Mouse (Mus musculus) intestine, postnatal 0 days (tissue): ENCODE results near the gene Chmp2b. TPM values are rescaled to one million over a fixed set of nuclear protein-coding genes. Genes with fewer than 3 reads are reported as not detected.

Experiments
- ATAC-seq: fragments of 200-750 bp; cut with Nextera tagmentation; 2 replicates; pipeline ENCODE4 v1.8.0; 2017; ENCODE audit warnings: mild to moderate bottlenecking, moderate TSS enrichment, moderate library complexity
- H3K27ac ChIP-seq: fragments of 300-500 bp; sonication (generic); 2 replicates; pipeline ENCODE4 v1.5.1; 2014; ENCODE audit warnings: mild to moderate bottlenecking, low read depth, low read length, moderate library complexity
- H3K27me3 ChIP-seq: fragments of 300-500 bp; sonication (generic); replicated peaks from 2 replicates; pipeline ENCODE4 v1.6.1; 2014; ENCODE audit warnings: low read length, mixed read lengths; ENCODE audit not compliant: control insufficient read depth, insufficient read depth
- H3K36me3 ChIP-seq: fragments of 300-500 bp; sonication (generic); 2 replicates; pipeline ENCODE4 v1.6.1; 2014; ENCODE audit warnings: mild to moderate bottlenecking, moderate library complexity; ENCODE audit not compliant: control insufficient read depth, insufficient read depth
- H3K4me1 ChIP-seq: fragments of 300-500 bp; sonication (generic); replicated peaks from 2 replicates; pipeline ENCODE4 v1.6.1; 2014; ENCODE audit warnings: antibody characterized with exemption, low read length, mixed read lengths; ENCODE audit not compliant: control insufficient read depth, insufficient read depth
- H3K4me2 ChIP-seq: fragments of 300-500 bp; sonication (generic); replicated peaks from 2 replicates; pipeline ENCODE4 v1.6.1; 2014; ENCODE audit warnings: low read depth, mild to moderate bottlenecking, moderate library complexity
- H3K4me3 ChIP-seq: fragments of 300-500 bp; sonication (generic); 2 replicates; pipeline ENCODE4 v1.5.1; 2014; ENCODE audit warnings: low read depth, low read length
- H3K9ac ChIP-seq: fragments of 300-500 bp; sonication (generic); 2 replicates; pipeline ENCODE4 v1.6.1; 2014; ENCODE audit warnings: mild to moderate bottlenecking, low read depth, low read length
- H3K9me3 ChIP-seq: fragments of 300-500 bp; sonication (generic); 2 replicates; pipeline ENCODE4 v1.6.1; 2016; ENCODE audit warnings: mixed run types; ENCODE audit not compliant: control insufficient read depth
- CTCF ChIP-seq: sonication (generic); IDR thresholded peaks from 2 replicates; pipeline ENCODE4 v1.5.1; 2016; ENCODE audit warnings: low read depth, mild to moderate bottlenecking, control low read depth, antibody characterized with exemption, moderate library complexity
- WGBS: fragments of 180-500 bp; shearing (Covaris S2); extraction: QIAGEN DNeasy Blood & Tissue Kit; methylation state at CpG from one replicate; pipeline ENCODE4 v1.1.7; 2014; 5-methylcytosine and 5-hydroxymethylcytosine counted together
- polyA plus RNA-seq: library from polyadenylated mRNA; unstranded; fragments of >200 nt; fragmentation: Nextera tagmentation; extraction: Ambion mirVana; gene quantifications from 2 replicates; pipeline ENCODE4 v1.2.1, GENCODE M21; 2015

Gene Chmp2b
- 190 and 195 TPM in 2 replicates for polyA plus RNA-seq

GRCm38 (mm10) chr16:65561963-65562863 lies at the start of gene Chmp2b:
Gene Chmp2b (minus strand): TSS chr16:65562726.
- Histone ChIP-seq H3K9me3 (no peaks in the 10 kb centered on the region), H3K27ac (peak within 1 kb of the TSS; percentile 96), H3K4me2 (peak within 1 kb of the TSS; percentile 72), H3K27me3 (no peaks in the 10 kb centered on the region), H3K4me3 (peak within 1 kb of the TSS; percentile 99), H3K36me3 (no peaks in the 10 kb centered on the region), H3K4me1 (peaks cover 9% of the 10 kb centered on the region; the same call in 1 of the 2 replicates), H3K9ac (peak within 1 kb of the TSS; percentile 95)
- peak; percentile 83 for ATAC-seq
- no peak; the same call in 1 of the 2 replicates for TF ChIP-seq CTCF
- under 1% methylated on average over 68 of the region's 69 CpGs for WGBS

GRCm38 (mm10) chr16:65611678-65612077 lies 49.2 kb upstream of the Chmp2b start:
- Histone ChIP-seq H3K9me3 (no peaks in the 10 kb centered on the region), H3K9ac (no peak overlapping the region), H3K27me3 (no peaks in the 10 kb centered on the region), H3K27ac (no peak overlapping the region), H3K4me2 (no peak overlapping the region), H3K4me1 (no peaks in the 10 kb centered on the region), H3K36me3 (no peaks in the 10 kb centered on the region), H3K4me3 (no peak overlapping the region)
- TF ChIP-seq CTCF = no peak
- 83% methylated on average over 1 of the region's 1 CpGs for WGBS
- no peak for ATAC-seq

GRCm38 (mm10) chr16:65600798-65601197 lies 38.3 kb upstream of the Chmp2b start:
- no peak for TF ChIP-seq CTCF
- Histone ChIP-seq H3K27me3 (no peaks in the 10 kb centered on the region), H3K4me2 (no peak overlapping the region), H3K36me3 (no peaks in the 10 kb centered on the region), H3K27ac (no peak overlapping the region), H3K9me3 (no peaks in the 10 kb centered on the region), H3K9ac (no peak overlapping the region), H3K4me1 (no peaks in the 10 kb centered on the region), H3K4me3 (no peak overlapping the region)
- no peak for ATAC-seq
- 88% methylated on average over 4 of the region's 4 CpGs for WGBS

GRCm38 (mm10) chr16:65586111-65586865 lies 23.8 kb upstream of the Chmp2b start:
- Histone ChIP-seq H3K9ac (no peak overlapping the region), H3K9me3 (no peaks in the 10 kb centered on the region), H3K4me3 (no peak overlapping the region), H3K4me2 (no peak overlapping the region), H3K27ac (no peak overlapping the region), H3K27me3 (no peaks in the 10 kb centered on the region), H3K36me3 (no peaks in the 10 kb centered on the region), H3K4me1 (no peaks in the 10 kb centered on the region)
- 21% methylated on average over 7 of the region's 7 CpGs for WGBS
- no peak for TF ChIP-seq CTCF
- peak; percentile 61 for ATAC-seq

- Histone ChIP-seq H3K27me3 (no peaks in the 10 kb centered on the region), H3K4me3 (no peak overlapping the region), H3K9ac (no peak overlapping the region), H3K4me2 (no peak overlapping the region), H3K27ac (no peak overlapping the region), H3K9me3 (no peaks in the 10 kb centered on the region), H3K36me3 (no peaks in the 10 kb centered on the region), H3K4me1 (no peaks in the 10 kb centered on the region)
- 81% methylated on average over 2 of the region's 2 CpGs for WGBS
- ATAC-seq = no peak
- no peak for TF ChIP-seq CTCF
Measured at GRCm38 (mm10) chr16:65585699-65586098, 23.2 kb upstream of the Chmp2b start.
